Mouse (Mus musculus): Measurements from ENCODE around the gene Caly.

DNA sequence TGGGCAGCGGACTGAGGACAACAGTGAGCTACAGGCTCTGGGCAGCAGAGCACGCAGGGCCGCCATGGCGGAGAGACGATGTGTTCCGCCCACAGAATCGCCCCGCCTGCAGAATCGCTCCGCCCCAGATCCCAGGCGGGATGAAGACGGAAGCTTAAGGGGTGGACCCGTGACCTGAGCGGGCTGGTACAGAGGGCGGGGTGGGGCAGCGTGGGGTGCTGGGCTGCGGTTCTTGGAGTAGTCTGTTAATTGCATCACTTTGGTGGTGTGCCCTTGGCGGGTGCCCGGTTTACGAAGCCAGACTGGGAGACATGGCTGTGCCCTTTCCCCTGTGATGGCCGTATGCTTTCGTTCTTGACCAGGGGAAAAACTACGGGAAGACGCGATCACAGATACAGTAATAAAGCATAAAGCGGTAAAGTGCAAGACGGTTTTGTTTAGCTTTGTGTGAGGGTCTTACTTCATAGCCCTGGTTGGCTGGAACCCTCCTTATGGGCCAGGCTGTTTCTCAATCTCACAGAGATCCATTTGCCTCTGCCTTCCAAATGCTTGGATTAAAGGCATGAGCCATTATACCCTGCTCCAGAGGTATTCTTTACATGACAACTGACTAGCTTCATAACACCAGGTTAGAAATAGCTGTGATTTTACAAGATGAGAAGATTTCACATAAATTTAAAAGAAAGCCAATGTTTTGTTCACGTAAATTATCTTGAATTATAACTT, 34.1 kb upstream of the Caly start, which contains the start of gene Echs1:
- TF ChIP-seq POLR2A (IDR thresholded peaks at IDR 0.05; ENCODE audit: control insufficient read depth, extremely low read depth, insufficient read depth, low read length, poor library complexity), result peak; percentile 69
- TF ChIP-seq CTCF (IDR thresholded peaks at IDR 0.05; ENCODE audit: borderline replicate concordance, control insufficient read depth, extremely low read depth, insufficient read depth, low read length, poor library complexity), result no peak

All from thymus, adult 2 months (tissue).